Mouse (Mus musculus): ENCODE data around the gene Spata6.

Spata6 gene

GRCm38 (mm10) chr4:111852626-111853025, 132.8 kb downstream of the Spata6 start:
- DNase-seq = no peak

DNA sequence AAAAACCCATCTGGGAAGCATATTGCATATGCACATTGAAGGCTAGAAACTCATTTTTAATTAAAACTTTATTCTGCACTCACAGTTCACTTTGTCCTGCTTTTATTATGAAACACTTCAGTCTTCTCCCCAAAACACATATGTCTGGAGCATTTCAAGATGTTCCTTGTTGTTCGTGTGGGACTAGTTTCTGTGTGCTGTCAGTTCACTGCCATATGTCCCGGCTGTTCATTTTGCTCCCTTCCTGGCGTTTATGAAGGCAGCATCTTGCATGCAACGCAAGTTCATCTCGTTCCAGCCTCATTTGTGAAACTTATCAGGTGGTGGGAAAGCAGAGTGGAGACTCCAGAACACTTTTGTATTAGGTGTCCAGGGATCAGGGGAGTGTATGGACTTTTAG, 146.9 kb downstream of the Spata6 start:
- DNase-seq = no peak

DNA sequence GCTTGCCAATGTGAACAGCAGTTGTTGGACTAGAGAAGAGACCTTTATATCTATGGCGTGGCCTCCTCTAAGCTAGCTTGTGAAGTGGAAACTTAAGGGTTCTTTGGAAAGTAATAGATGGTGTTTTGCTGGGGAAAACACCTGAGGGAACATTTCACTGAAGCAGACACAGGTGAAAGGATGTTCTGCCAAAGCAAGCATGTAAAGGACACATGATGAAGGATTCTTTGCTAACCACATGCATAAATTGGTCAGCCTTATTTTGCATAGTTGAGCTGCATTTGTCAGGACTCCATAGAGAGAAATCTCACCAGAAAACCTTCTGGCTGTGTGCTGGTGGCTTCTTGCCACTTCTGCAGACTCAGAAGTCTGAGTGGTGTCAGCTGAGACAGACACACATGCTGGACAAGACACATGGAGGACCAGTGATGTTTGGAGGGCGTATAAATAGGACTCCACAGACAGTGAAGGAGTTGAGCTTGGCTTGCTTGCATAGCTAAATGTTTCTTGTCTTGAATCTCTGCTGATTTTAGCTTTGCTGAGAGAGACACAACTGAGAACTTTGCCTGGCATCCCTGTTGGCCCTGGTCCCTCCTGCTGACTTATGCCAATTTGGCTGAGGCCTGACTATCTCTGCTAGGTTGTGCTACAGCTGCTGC, 148.1 kb downstream of the Spata6 start:
- DNase-seq = no peak
